In genomic region chr8:122525004-122525403, GRCm38 (mm10) we compare ENCODE assay signal across 11 mouse cellular contexts. TPM values are rescaled to one million over a fixed set of nuclear protein-coding genes. Genes with fewer than 3 reads are reported as not detected.
DNase-seq lines count a peak whose midpoint lies in the region; ATAC-seq and TF ChIP-seq lines count a peak whose summit lies in the region.
"Had no signal": no experiment of that assay in that cellular context is flagged by ENCODE, and none has a peak within 500 bp of the region (broad histone marks: within the 10 kb centered on the region; RNA-seq: fewer than 3 reads in every experiment).

No protein-coding gene starts in this region.

- no peaks in the 10 kb centered on the region for H3K9me3 ChIP-seq in lung, embryonic 15.5 days
- no peaks in the 10 kb centered on the region for H3K9me3 ChIP-seq in limb, embryonic 10.5 days (replicated peaks)
- no peaks in the 10 kb centered on the region for H3K9me3 ChIP-seq in stomach, embryonic 14.5 days (ENCODE audit: control insufficient read depth, low read depth, low read length)
- H3K9me3 ChIP-seq: forebrain, embryonic 13.5 days had no signal

- intact Hi-C loops in heart, adult 2 months (cut with DNase I) = no loop called here
- intact Hi-C loops in heart, postnatal 36 days (cut with DNase I) = no loop called here

- WGBS in heart, adult 2 months = 58% methylated on average over 6 of the region's 6 CpGs
- WGBS in lung, embryonic 15.5 days = 77% methylated on average over 6 of the region's 6 CpGs
- WGBS in limb, embryonic 10.5 days = 70% methylated on average over 6 of the region's 6 CpGs
- WGBS in stomach, embryonic 14.5 days = 60% methylated on average over 6 of the region's 6 CpGs

- peak overlapping the region; percentile 91 for H3K27ac ChIP-seq in heart, adult 2 months
- H3K27ac ChIP-seq in lung, embryonic 15.5 days = peak overlapping the region; percentile 86; the same call in 1 of the 2 replicates
- H3K27ac ChIP-seq in limb, embryonic 10.5 days = peak overlapping the region; percentile 81
- H3K27ac ChIP-seq in stomach, embryonic 14.5 days (ENCODE audit: low read length) = no peak overlapping the region
- H3K27ac ChIP-seq: forebrain, embryonic 13.5 days had no signal

- TF ChIP-seq CTCF in heart, adult 2 months (IDR thresholded peaks at IDR 0.05) = no peak

- no peak overlapping the region for H3K9ac ChIP-seq in heart, adult 2 months (ENCODE audit: low read depth, low read length)
- no peak overlapping the region for H3K9ac ChIP-seq in lung, embryonic 15.5 days
- H3K9ac ChIP-seq in stomach, embryonic 14.5 days (replicated peaks; ENCODE audit: low read depth, low read length) = no peak overlapping the region

- H3K4me1 ChIP-seq in heart, adult 2 months (ENCODE audit: control insufficient read depth, insufficient read depth, low read length) = peaks cover 42% of the 10 kb centered on the region
- peaks cover 64% of the 10 kb centered on the region for H3K4me1 ChIP-seq in lung, embryonic 15.5 days
- H3K4me1 ChIP-seq in limb, embryonic 10.5 days = peaks cover 55% of the 10 kb centered on the region
- peaks cover 42% of the 10 kb centered on the region for H3K4me1 ChIP-seq in stomach, embryonic 14.5 days (ENCODE audit: control insufficient read depth, insufficient read depth, low read length)

- TF ChIP-seq EP300 in heart, adult 2 months (IDR thresholded peaks at IDR 0.05; ENCODE audit: insufficient read depth, low read depth, low read length) = no peak

- no peak for TF ChIP-seq POLR2A in heart, adult 2 months (IDR thresholded peaks at IDR 0.05; ENCODE audit: insufficient read depth, low read depth, low read length)

- no peak overlapping the region for H3K4me3 ChIP-seq in heart, adult 2 months
- H3K4me3 ChIP-seq in lung, embryonic 15.5 days = no peak overlapping the region
- H3K4me3 ChIP-seq in limb, embryonic 10.5 days = no peak overlapping the region
- no peak overlapping the region for H3K4me3 ChIP-seq in stomach, embryonic 14.5 days (ENCODE audit: low read depth, low read length)
- H3K4me3 ChIP-seq: forebrain, embryonic 13.5 days had no signal

- no peak overlapping the region for H3K4me2 ChIP-seq in lung, embryonic 15.5 days
- H3K4me2 ChIP-seq in stomach, embryonic 14.5 days (replicated peaks; ENCODE audit: low read depth, low read length) = no peak overlapping the region

- H3K79me2 ChIP-seq in heart, adult 2 months (replicated peaks; ENCODE audit: control insufficient read depth, insufficient read depth, low read length) = 0 out of 2 replicates have a peak, but pooled peaks cover 2% of the 10 kb centered on the region

- DNase-seq in heart, adult 2 months = no peak
- DNase-seq in heart, postnatal 36 days = no peak
- DNase-seq in lung, postnatal 14 days = no peak
- no peak for DNase-seq in limb, embryonic 10.5 days (ENCODE audit: low spot score)
- no peak for DNase-seq in B cell, adult 2 months
- no peak for DNase-seq in spleen, postnatal 36 days (ENCODE audit: low spot score in 2 of 2)
- DNase-seq: adrenal gland, postnatal 36 days; lung, adult 2 months had no signal

- no peaks in the 10 kb centered on the region for H3K27me3 ChIP-seq in heart, adult 2 months (ENCODE audit: control insufficient read depth, insufficient read depth, low read length)
- H3K27me3 ChIP-seq in lung, embryonic 15.5 days = no peaks in the 10 kb centered on the region
- H3K27me3 ChIP-seq in limb, embryonic 10.5 days (ENCODE audit: low read depth, poor library complexity, severe bottlenecking) = no peaks in the 10 kb centered on the region
- H3K27me3 ChIP-seq in stomach, embryonic 14.5 days (ENCODE audit: control insufficient read depth, insufficient read depth, low read length) = no peaks in the 10 kb centered on the region

- no peak for ATAC-seq in lung, embryonic 15.5 days (ENCODE audit: borderline replicate concordance, extremely low read depth, low FRiP score, low TSS enrichment)
- ATAC-seq in stomach, embryonic 14.5 days (ENCODE audit: insufficient number of reproducible peaks, insufficient read depth, low FRiP score, low read depth) = 0 out of 2 replicates have a peak, but pooled peaks have one; percentile 28
- ATAC-seq: forebrain, embryonic 13.5 days had no signal

- no peaks in the 10 kb centered on the region for H3K36me3 ChIP-seq in heart, adult 2 months (ENCODE audit: control insufficient read depth, insufficient read depth, low read length)
- no peaks in the 10 kb centered on the region for H3K36me3 ChIP-seq in lung, embryonic 15.5 days
- peaks cover 7% of the 10 kb centered on the region; the same call in 1 of the 2 replicates for H3K36me3 ChIP-seq in limb, embryonic 10.5 days
- no peaks in the 10 kb centered on the region for H3K36me3 ChIP-seq in stomach, embryonic 14.5 days (ENCODE audit: control insufficient read depth, insufficient read depth, low read length)

RNA-seq across cellular contexts. Expression of gene Piezo1, which starts 26.1 kb away (rescaled TPM):
- 10 to 100 TPM; 14.0 to 14.8 TPM for total RNA-seq in heart, adult 2 months (2021)
- polyA plus RNA-seq in heart, adult 2 months (2012; rRNA removed) = 48.5 and 55.5 TPM in 2 replicates
- 10 to 100 TPM; 18.8 to 21.6 TPM for total RNA-seq in heart, postnatal 36 days (2021)
- 18.7 and 23.4 TPM in 2 replicates for polyA plus RNA-seq in lung, embryonic 15.5 days (2015; fragmentation: Nextera tagmentation; extraction: Ambion mirVana)
- 10.7 and 11.8 TPM in 2 replicates for polyA plus RNA-seq in limb, embryonic 10.5 days (2016; fragmentation: Nextera tagmentation; extraction: Ambion mirVana)
- 15.6 and 24.2 TPM in 2 replicates for polyA plus RNA-seq in stomach, embryonic 14.5 days (2014; fragmentation: Nextera tagmentation; extraction: Ambion mirVana)

RNA-seq across cellular contexts. Expression of gene Cdt1, which starts 42.8 kb away (rescaled TPM):
- total RNA-seq in heart, adult 2 months (2021) = 1 to 10 TPM; 2.0 to 2.7 TPM
- 3.2 and 3.5 TPM in 2 replicates for polyA plus RNA-seq in heart, adult 2 months (2012; rRNA removed)
- total RNA-seq in heart, postnatal 36 days (2021) = 1 to 10 TPM; 2.4 to 2.5 TPM
- 42.7 and 44.9 TPM in 2 replicates for polyA plus RNA-seq in lung, embryonic 15.5 days (2015; fragmentation: Nextera tagmentation; extraction: Ambion mirVana)
- polyA plus RNA-seq in limb, embryonic 10.5 days (2016; fragmentation: Nextera tagmentation; extraction: Ambion mirVana) = 68.9 and 75.6 TPM in 2 replicates
- polyA plus RNA-seq in stomach, embryonic 14.5 days (2014; fragmentation: Nextera tagmentation; extraction: Ambion mirVana) = 34.8 and 36.4 TPM in 2 replicates

RNA-seq across cellular contexts. Expression of gene Ctu2, which starts 49.1 kb away (rescaled TPM):
- total RNA-seq in heart, adult 2 months (2021) = 1 to 10 TPM; 5.6 to 7.7 TPM
- polyA plus RNA-seq in heart, adult 2 months (2012; rRNA removed) = 12.3 and 15.8 TPM in 2 replicates
- 10 to 100 TPM in 1 of 2 experiments, 1 to 10 TPM in 1; 7.1 to 10.7 TPM for total RNA-seq in heart, postnatal 36 days (2021)
- polyA plus RNA-seq in lung, embryonic 15.5 days (2015; fragmentation: Nextera tagmentation; extraction: Ambion mirVana) = 38.3 and 46.8 TPM in 2 replicates
- 80.3 and 81.8 TPM in 2 replicates for polyA plus RNA-seq in limb, embryonic 10.5 days (2016; fragmentation: Nextera tagmentation; extraction: Ambion mirVana)
- 46.4 and 54.0 TPM in 2 replicates for polyA plus RNA-seq in stomach, embryonic 14.5 days (2014; fragmentation: Nextera tagmentation; extraction: Ambion mirVana)

RNA-seq across cellular contexts. Expression of gene Rnf166, which starts 49.1 kb away (rescaled TPM):
- total RNA-seq in heart, adult 2 months (2021) = 10 to 100 TPM; 36.9 to 41.6 TPM
- 91.3 and 99.4 TPM in 2 replicates for polyA plus RNA-seq in heart, adult 2 months (2012; rRNA removed)
- 10 to 100 TPM; 37.3 to 40.0 TPM for total RNA-seq in heart, postnatal 36 days (2021)
- polyA plus RNA-seq in lung, embryonic 15.5 days (2015; fragmentation: Nextera tagmentation; extraction: Ambion mirVana) = 40.5 and 43.9 TPM in 2 replicates
- polyA plus RNA-seq in limb, embryonic 10.5 days (2016; fragmentation: Nextera tagmentation; extraction: Ambion mirVana) = 33.1 and 41.4 TPM in 2 replicates
- polyA plus RNA-seq in stomach, embryonic 14.5 days (2014; fragmentation: Nextera tagmentation; extraction: Ambion mirVana) = 31.5 and 34.3 TPM in 2 replicates

RNA-seq across cellular contexts. Expression of gene Aprt, which starts 51.7 kb away (rescaled TPM):
- total RNA-seq in heart, adult 2 months (2021) = 10 to 100 TPM; 36.6 to 38.5 TPM
- 42.1 and 45.1 TPM in 2 replicates for polyA plus RNA-seq in heart, adult 2 months (2012; rRNA removed)
- total RNA-seq in heart, postnatal 36 days (2021) = 10 to 100 TPM; 29.8 to 38.9 TPM
- polyA plus RNA-seq in lung, embryonic 15.5 days (2015; fragmentation: Nextera tagmentation; extraction: Ambion mirVana) = 314 and 327 TPM in 2 replicates
- polyA plus RNA-seq in limb, embryonic 10.5 days (2016; fragmentation: Nextera tagmentation; extraction: Ambion mirVana) = 285 and 308 TPM in 2 replicates
- 394 and 436 TPM in 2 replicates for polyA plus RNA-seq in stomach, embryonic 14.5 days (2014; fragmentation: Nextera tagmentation; extraction: Ambion mirVana)
